Mouse (Mus musculus) embryo, embryonic 10.5 days (tissue): ENCODE data around the gene Pum2.
A peak's percentile ranks its signal among the peaks of the same experiment; 100 is the strongest.

Experiments used
- DNase-seq: peaks from one replicate; pipeline ENCODE4 v3.0.0-alpha.2; 2015; ENCODE audit warnings: low spot score

The Pum2 gene

GRCm38 (mm10) chr12:8761058-8761457 is 87.1 kb downstream of the Pum2 start:
- no peak for DNase-seq

GRCm38 (mm10) chr12:8762667-8763066 is 88.7 kb downstream of the Pum2 start:
- no peak for DNase-seq

- DNase-seq = no peak
These were observed 90.4 kb downstream of the Pum2 start for GRCm38 (mm10) chr12:8764221-8764930.

GRCm38 (mm10) chr12:8770946-8771843 is 97.3 kb downstream of the Pum2 start, which contains the start of gene Sdc1:
TSS of gene Sdc1 (plus strand) at chr12:8771323.
- peak; percentile 91 for DNase-seq

GRCm38 (mm10) chr12:8771844-8772380 is 98.0 kb downstream of the Pum2 start:
- peak; percentile 74 for DNase-seq

GRCm38 (mm10) chr12:8772451-8773143 is 98.7 kb downstream of the Pum2 start:
- peak; percentile 75 for DNase-seq

- DNase-seq = peak; percentile 28
These were observed 99.4 kb downstream of the Pum2 start for GRCm38 (mm10) chr12:8773336-8773735.

GRCm38 (mm10) chr12:8774183-8774582 is 100.2 kb downstream of the Pum2 start:
- DNase-seq = no peak

GRCm38 (mm10) chr12:8776206-8776605 is 102.3 kb downstream of the Pum2 start:
- no peak for DNase-seq

- no peak for DNase-seq
These were observed 102.8 kb downstream of the Pum2 start for GRCm38 (mm10) chr12:8776741-8777140.

- no peak for DNase-seq
These were observed 104.2 kb downstream of the Pum2 start for GRCm38 (mm10) chr12:8778106-8778505.

- no peak for DNase-seq
These were observed 105.9 kb downstream of the Pum2 start for GRCm38 (mm10) chr12:8779851-8780250.

- DNase-seq = no peak
These were observed 107.2 kb downstream of the Pum2 start for GRCm38 (mm10) chr12:8781121-8781520.

- no peak for DNase-seq
These were observed 107.9 kb downstream of the Pum2 start for GRCm38 (mm10) chr12:8781681-8782378.

- no peak for DNase-seq
These were observed 108.6 kb downstream of the Pum2 start for GRCm38 (mm10) chr12:8782565-8782964.

GRCm38 (mm10) chr12:8784189-8784588 is 110.3 kb downstream of the Pum2 start:
- DNase-seq = no peak

- DNase-seq = no peak
These were observed 112.5 kb downstream of the Pum2 start for GRCm38 (mm10) chr12:8786476-8786875.

- no peak for DNase-seq
These were observed 113.2 kb downstream of the Pum2 start for GRCm38 (mm10) chr12:8786984-8787730.

- DNase-seq = no peak
These were observed 114.5 kb downstream of the Pum2 start for GRCm38 (mm10) chr12:8788469-8788868.

- DNase-seq = no peak
These were observed 116.7 kb downstream of the Pum2 start for GRCm38 (mm10) chr12:8790615-8791014.
